Mouse (Mus musculus): ENCODE measurements around the gene Ptprd. TPM values are rescaled to one million over a fixed set of nuclear protein-coding genes. Genes with fewer than 3 reads are reported as not detected.

Gene Ptprd
- total RNA-seq, 1 experiment from 2014 or later, result not detected

DNA sequence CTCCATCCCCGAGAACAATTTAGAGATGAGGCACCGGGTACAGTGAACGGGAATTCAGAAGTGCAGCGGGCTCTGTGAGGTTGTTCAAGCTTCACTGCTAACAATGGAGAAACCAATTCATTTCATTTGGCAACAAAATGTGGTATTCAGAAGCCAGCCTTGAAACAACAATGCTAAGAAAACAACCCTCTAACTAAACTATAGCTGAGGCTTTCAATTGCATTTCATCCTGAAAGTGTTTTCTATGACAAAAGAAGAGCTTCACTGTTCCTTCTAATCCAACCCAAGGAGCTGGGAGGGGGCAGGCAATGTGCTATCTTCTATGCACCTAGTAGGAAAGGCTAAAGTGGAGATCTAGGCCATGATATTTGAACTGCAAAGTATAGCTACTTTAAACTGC is 2217.2 kb downstream of the Ptprd start:
- no peak for ATAC-seq (replicated peaks; ENCODE audit: insufficient number of reproducible peaks, low FRiP score, low TSS enrichment, poor library complexity, severe bottlenecking)

DNA sequence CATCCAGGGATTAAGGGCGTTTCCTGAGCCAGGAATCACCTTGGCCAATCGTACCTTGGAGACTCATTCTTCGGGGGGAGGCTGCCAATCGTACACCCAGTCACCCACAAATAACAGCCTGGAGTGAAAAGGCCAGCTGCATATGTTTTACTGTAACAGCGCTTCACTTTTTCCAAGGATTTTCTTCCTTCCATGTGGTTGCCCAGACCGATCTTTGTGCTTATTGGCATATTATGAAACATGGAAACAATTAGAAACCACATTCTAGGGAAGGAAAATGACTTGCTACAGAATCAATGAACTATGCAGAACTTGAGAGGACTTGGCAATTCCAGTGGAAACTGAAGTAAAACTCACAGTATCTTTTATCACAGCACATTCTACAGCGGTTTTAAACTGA is 2218.7 kb downstream of the Ptprd start:
- no peak for ATAC-seq (replicated peaks; ENCODE audit: insufficient number of reproducible peaks, low FRiP score, low TSS enrichment, poor library complexity, severe bottlenecking)

GRCm38 (mm10) chr4:75991621-75992245 is 2220.0 kb downstream of the Ptprd start:
- ATAC-seq (replicated peaks; ENCODE audit: insufficient number of reproducible peaks, low FRiP score, low TSS enrichment, poor library complexity, severe bottlenecking), result no peak

DNA sequence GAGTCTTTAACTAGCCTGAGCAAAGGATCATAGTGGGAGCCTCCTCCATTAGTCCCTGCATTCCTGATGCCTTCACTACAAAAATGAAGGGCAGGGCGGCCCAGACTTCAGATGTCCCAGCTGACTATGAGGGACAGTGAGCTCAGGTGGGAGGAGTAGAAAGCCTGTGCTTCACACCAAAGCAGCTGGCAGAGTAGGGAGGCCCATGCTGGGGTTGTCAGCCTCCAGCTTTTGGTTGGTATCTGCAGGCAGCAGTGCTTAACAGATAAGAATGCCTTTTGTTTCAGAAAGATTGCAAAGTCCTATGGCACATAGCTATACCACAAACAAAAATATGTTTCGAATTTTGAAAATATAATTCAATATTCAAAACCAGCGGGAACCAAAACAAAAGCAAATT is 2237.0 kb downstream of the Ptprd start:
- ATAC-seq (replicated peaks; ENCODE audit: insufficient number of reproducible peaks, low FRiP score, low TSS enrichment, poor library complexity, severe bottlenecking), result no peak

GRCm38 (mm10) chr4:75973322-75973721 is 2238.4 kb downstream of the Ptprd start:
- no peak for ATAC-seq (replicated peaks; ENCODE audit: insufficient number of reproducible peaks, low FRiP score, low TSS enrichment, poor library complexity, severe bottlenecking)

DNA sequence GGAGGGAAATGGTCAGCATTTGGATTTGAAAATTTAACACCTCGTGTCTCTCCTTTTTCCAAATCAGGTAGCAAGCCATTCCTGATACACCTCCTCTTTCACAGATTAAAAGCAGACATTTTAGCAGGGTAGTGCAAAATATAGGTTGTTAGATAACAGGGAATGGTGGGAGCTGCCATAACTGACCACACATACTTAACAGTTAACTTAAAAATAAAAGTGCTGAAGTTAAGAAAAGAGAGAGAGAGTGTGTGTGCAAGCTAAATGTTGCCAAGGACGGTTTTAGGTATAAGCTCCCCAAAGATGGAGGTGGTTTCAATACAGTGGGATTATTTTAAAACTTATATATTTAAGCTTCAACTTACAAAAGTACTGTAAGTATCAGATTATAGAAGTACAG is 2241.8 kb downstream of the Ptprd start:
- no peak for ATAC-seq (replicated peaks; ENCODE audit: insufficient number of reproducible peaks, low FRiP score, low TSS enrichment, poor library complexity, severe bottlenecking)

DNA sequence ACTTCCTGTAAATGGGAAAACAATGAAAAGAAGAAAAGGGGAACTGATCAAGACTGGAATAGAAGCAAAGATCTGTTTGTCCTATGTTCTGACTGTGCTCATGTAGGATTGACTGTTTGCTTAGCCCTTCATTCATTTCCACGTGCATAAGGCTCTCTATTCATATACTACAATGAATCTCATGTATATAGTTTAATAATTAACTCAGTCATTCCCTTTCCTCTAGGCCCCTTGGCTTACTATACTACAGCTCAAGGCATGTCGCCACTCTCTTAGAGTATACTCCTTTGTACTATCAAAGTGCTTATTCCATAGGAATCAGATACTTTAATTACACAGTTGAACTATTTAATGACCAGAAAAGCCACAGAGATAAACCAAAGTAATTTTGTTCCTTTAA is 2243.1 kb downstream of the Ptprd start:
- no peak for ATAC-seq (replicated peaks; ENCODE audit: insufficient number of reproducible peaks, low FRiP score, low TSS enrichment, poor library complexity, severe bottlenecking)

DNA sequence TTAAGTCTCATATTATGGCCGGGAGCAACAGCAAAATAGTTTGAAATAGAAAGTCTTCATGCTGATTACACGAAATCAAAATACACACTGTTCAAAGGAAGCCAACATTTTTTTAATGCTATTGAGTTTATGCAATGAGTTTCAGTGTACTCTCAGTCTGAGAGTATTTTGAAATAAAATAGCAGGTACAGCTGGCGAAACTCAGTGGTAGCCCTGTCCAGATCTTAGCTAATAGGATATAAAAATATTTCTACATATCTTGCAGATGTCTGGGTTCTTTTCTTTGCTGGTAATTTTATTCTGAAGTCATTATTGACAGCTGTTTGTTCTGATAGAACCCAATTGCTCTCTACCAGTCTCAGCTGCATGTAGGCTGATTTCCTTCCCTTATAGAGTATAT is 2246.0 kb downstream of the Ptprd start:
- ATAC-seq (replicated peaks; ENCODE audit: insufficient number of reproducible peaks, low FRiP score, low TSS enrichment, poor library complexity, severe bottlenecking), result no peak

DNA sequence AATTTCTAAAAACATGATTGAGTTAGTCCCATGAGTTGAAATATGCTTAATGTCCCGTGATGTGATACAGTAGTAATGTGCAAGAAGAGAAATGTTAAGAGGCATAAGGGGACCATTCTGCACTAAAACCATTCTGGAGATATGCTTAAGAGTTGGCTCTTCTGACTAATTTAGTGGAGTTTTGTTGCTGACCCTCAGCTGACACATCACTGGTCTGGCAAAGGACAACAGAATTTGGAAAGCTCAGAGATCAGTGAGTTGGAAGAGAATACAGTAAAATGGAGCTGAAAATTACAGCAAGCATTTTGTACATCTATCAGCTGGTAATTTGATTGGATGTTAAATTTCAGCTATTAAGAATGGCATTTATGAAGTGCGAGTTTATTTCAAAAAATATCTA is 2248.8 kb downstream of the Ptprd start:
- no peak for ATAC-seq (replicated peaks; ENCODE audit: insufficient number of reproducible peaks, low FRiP score, low TSS enrichment, poor library complexity, severe bottlenecking)

DNA sequence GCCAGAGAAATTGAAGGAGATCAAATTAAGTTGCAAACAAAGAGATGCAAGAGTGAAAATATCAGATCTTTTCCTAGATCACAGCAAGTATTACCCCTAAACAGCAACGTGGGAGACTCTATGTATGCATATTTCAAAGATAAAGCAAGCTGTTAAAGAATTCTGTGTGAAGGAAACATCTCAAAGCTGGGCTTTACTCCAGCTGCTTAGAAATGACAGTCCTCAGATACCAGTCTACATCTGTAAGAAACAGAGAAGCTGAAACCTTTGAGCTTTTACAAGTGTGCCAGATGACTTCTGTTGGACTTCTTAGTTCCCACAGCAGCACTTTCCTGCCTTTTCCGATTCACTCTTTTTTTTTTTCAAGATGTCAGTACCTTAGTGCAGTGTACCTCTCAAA is 2249.9 kb downstream of the Ptprd start:
- no peak for ATAC-seq (replicated peaks; ENCODE audit: insufficient number of reproducible peaks, low FRiP score, low TSS enrichment, poor library complexity, severe bottlenecking)

GRCm38 (mm10) chr4:75953349-75954060 is 2258.3 kb downstream of the Ptprd start:
- ATAC-seq (replicated peaks; ENCODE audit: insufficient number of reproducible peaks, low FRiP score, low TSS enrichment, poor library complexity, severe bottlenecking), result no peak

- ATAC-seq (replicated peaks; ENCODE audit: insufficient number of reproducible peaks, low FRiP score, low TSS enrichment, poor library complexity, severe bottlenecking), result no peak
These were observed 2261.2 kb downstream of the Ptprd start for GRCm38 (mm10) chr4:75950582-75950981.

DNA sequence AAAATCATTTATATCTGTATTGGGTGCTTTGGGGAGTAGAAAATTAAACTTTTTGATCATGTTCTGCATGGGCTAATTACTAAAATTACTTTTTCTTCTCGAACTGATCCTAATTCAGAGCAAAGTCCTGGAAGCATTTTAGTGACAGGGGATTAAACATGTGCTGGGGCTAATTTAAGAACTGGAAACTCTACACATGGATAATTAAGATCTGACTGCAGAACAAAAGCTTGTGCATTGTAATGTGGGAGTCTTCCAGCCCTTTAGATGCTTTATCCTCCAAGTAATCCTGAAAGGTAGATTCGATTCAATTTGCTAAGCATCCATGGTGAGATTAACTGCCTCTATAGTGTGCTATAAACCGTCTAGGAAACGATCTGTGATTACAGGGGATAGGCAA is 2316.9 kb downstream of the Ptprd start:
- no peak for ATAC-seq (replicated peaks; ENCODE audit: insufficient number of reproducible peaks, low FRiP score, low TSS enrichment, poor library complexity, severe bottlenecking)
